In the genomic region with DNA sequence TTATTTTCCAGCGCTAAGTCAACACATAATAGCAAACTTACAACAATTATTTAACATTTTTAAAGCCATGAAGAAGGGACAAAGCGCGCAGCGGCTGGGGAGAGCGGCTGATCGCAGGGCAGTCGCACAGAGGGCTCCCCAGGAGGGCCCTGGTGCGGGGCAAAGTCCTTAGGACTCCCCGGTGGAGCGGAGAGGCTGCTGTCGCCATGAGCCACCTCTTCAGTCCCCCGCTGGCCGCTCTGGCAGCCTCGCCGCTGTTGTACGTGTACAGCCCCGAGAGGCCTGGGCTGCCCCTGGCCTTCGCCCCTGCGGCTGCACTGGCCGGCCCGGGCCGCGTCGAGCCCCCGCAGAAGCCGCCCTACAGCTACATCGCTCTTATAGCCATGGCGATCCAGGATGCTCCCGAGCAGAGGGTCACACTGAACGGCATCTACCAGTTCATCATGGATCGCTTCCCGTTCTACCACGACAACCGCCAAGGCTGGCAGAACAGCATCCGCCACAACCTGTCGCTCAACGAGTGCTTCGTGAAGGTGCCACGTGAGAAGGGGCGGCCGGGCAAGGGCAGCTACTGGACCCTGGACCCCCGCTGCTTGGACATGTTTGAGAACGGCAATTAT, we compare ENCODE assay signal across 11 mouse cellular contexts. TPM values are rescaled to one million over a fixed set of nuclear protein-coding genes. Genes with fewer than 3 reads are reported as not detected.
DNase-seq lines count a peak whose midpoint lies in the region; ATAC-seq lines count a peak whose summit lies in the region.
"Had no signal": no experiment of that assay in that cellular context is flagged by ENCODE, and none has a peak within 500 bp of the region (broad histone marks: within the 10 kb centered on the region; RNA-seq: fewer than 3 reads in every experiment).

TSS of gene Foxl1 (plus strand) at position 185 of the 620 bp plus-strand sequence.

- H3K9ac ChIP-seq in heart, embryonic 16.5 days (ENCODE audit: low read length): 0 out of 2 replicates have a peak within 1 kb of the TSS, but pooled peaks have one; percentile 45
- H3K9ac ChIP-seq in hindbrain, embryonic 13.5 days: no peak within 1 kb of the TSS
- no peak within 1 kb of the TSS for H3K9ac ChIP-seq in midbrain, embryonic 13.5 days (replicated peaks)

- peak within 1 kb of the TSS; percentile 54 for H3K4me2 ChIP-seq in heart, embryonic 16.5 days (ENCODE audit: low read depth, low read length)
- H3K4me2 ChIP-seq in hindbrain, embryonic 13.5 days: peak within 1 kb of the TSS; percentile 3; the same call in 1 of the 2 replicates
- H3K4me2 ChIP-seq in midbrain, embryonic 13.5 days (replicated peaks): peak within 1 kb of the TSS; percentile 33

- H3K36me3 ChIP-seq in heart, embryonic 16.5 days (ENCODE audit: control insufficient read depth, insufficient read depth): no peaks in the 10 kb centered on the region
- no peaks in the 10 kb centered on the region for H3K36me3 ChIP-seq in hindbrain, embryonic 13.5 days
- H3K36me3 ChIP-seq in midbrain, embryonic 13.5 days: no peaks in the 10 kb centered on the region

- no peak within 1 kb of the TSS for H3K27ac ChIP-seq in heart, embryonic 16.5 days (ENCODE audit: low read length)
- H3K27ac ChIP-seq in hindbrain, embryonic 13.5 days: no peak within 1 kb of the TSS
- no peak within 1 kb of the TSS for H3K27ac ChIP-seq in midbrain, embryonic 13.5 days

- intact Hi-C loops in left cerebral cortex, postnatal 36 days (cut with DNase I): loop anchor here (5.0 kb wide), 1 partner anchor 264 kb away; no protein-coding TSS in a partner anchor

- WGBS in heart, embryonic 16.5 days: 10% methylated on average over 42 of the region's 43 CpGs
- 1% methylated on average over 43 of the region's 43 CpGs for WGBS in hindbrain, embryonic 13.5 days
- WGBS in midbrain, embryonic 13.5 days: 1% methylated on average over 43 of the region's 43 CpGs

- no peak for ATAC-seq in heart, embryonic 16.5 days (replicated peaks; ENCODE audit: extremely low read depth, insufficient read depth, low FRiP score)
- ATAC-seq in hindbrain, embryonic 13.5 days (ENCODE audit: low FRiP score): no peak
- ATAC-seq in midbrain, embryonic 13.5 days: no peak
- no peak for ATAC-seq in activated CD4-positive, CD25-positive, alpha-beta regulatory T cell, adult 4 months

- H3K27me3 ChIP-seq in heart, embryonic 16.5 days (ENCODE audit: control insufficient read depth, insufficient read depth, low read length): peaks cover 81% of the 10 kb centered on the region
- peaks cover 100% of the 10 kb centered on the region for H3K27me3 ChIP-seq in hindbrain, embryonic 13.5 days
- peaks cover 99% of the 10 kb centered on the region for H3K27me3 ChIP-seq in midbrain, embryonic 13.5 days

- DNase-seq in heart, adult 18-20 months: no peak
- DNase-seq in embryo, embryonic 9.5 days (ENCODE audit: extremely low spot score): peak; percentile 62
- no peak for DNase-seq in left cerebral cortex, postnatal 36 days (ENCODE audit: low spot score in 2 of 2)
- no peak for DNase-seq in gastrocnemius, postnatal 4 days (ENCODE audit: low spot score in 2 of 2)
- DNase-seq: cerebellum, adult 2 months; kidney, adult 2 months had no signal

- peak within 1 kb of the TSS; percentile 33 for H3K4me3 ChIP-seq in heart, embryonic 16.5 days (ENCODE audit: low read length)
- peak within 1 kb of the TSS; percentile 5 for H3K4me3 ChIP-seq in hindbrain, embryonic 13.5 days
- H3K4me3 ChIP-seq in midbrain, embryonic 13.5 days (replicated peaks): peak within 1 kb of the TSS; percentile 15

- no peaks in the 10 kb centered on the region for H3K9me3 ChIP-seq in heart, embryonic 16.5 days (replicated peaks; ENCODE audit: control insufficient read depth, low read length)
- peaks cover 3% of the 10 kb centered on the region; the same call in 1 of the 2 replicates for H3K9me3 ChIP-seq in hindbrain, embryonic 13.5 days
- no peaks in the 10 kb centered on the region for H3K9me3 ChIP-seq in midbrain, embryonic 13.5 days

- H3K4me1 ChIP-seq in heart, embryonic 16.5 days (ENCODE audit: control insufficient read depth, insufficient read depth, low read length): peaks cover 8% of the 10 kb centered on the region; the same call in 1 of the 2 replicates
- H3K4me1 ChIP-seq in hindbrain, embryonic 13.5 days (replicated peaks): peaks cover 30% of the 10 kb centered on the region
- H3K4me1 ChIP-seq in midbrain, embryonic 13.5 days (replicated peaks): peaks cover 24% of the 10 kb centered on the region

RNA-seq across cellular contexts. Expression of gene Foxl1, which starts in this region (rescaled TPM):
- polyA plus RNA-seq in heart, embryonic 16.5 days (2015; fragmentation: Nextera tagmentation; extraction: Ambion mirVana): 0.49 and 0.62 TPM in 2 replicates
- total RNA-seq in heart, adult 18-20 months (2021): under 1 TPM; 0.10 to 0.18 TPM
- polyA plus RNA-seq in hindbrain, embryonic 13.5 days (2015; fragmentation: Nextera tagmentation; extraction: Ambion mirVana): 0.16 and 0.27 TPM in 2 replicates
- polyA plus RNA-seq in midbrain, embryonic 13.5 days (2015; fragmentation: Nextera tagmentation; extraction: Ambion mirVana): 0.12 and 0.13 TPM in 2 replicates
- under 1 TPM in 1 of 2 experiments, not detected in 1; 0.29 TPM for total RNA-seq in left cerebral cortex, postnatal 36 days (2021)
- under 1 TPM; 0.13 to 0.39 TPM for total RNA-seq in gastrocnemius, postnatal 4 days (2021)
- not detected for polyA plus RNA-seq in activated CD4-positive, CD25-positive, alpha-beta regulatory T cell, adult 4 months (2017; shearing (Covaris generic))
- total RNA-seq: megakaryocyte progenitor cell, adult 5-6 weeks had no signal
- polyA plus RNA-seq: cerebellum, adult 2 months had no signal

Comparison
In these comparisons a context has a peak if more than half of its experiments do, and no peak if none do; other contexts are left out.
1. H3K4me2 ChIP-seq: peak in every context shown above with its lines; median percentile 54 in heart, embryonic 16.5 days; 33 in midbrain, embryonic 13.5 days; 3 in hindbrain, embryonic 13.5 days.